Mouse (Mus musculus) heart, embryonic 16.5 days (tissue): Measurements from ENCODE around the gene Mtif3. TPM values are rescaled to one million over a fixed set of nuclear protein-coding genes. Genes with fewer than 3 reads are reported as not detected.

Experiments used
- ATAC-seq: fragments of 200-750 bp; cut with Nextera tagmentation; replicated peaks from 2 replicates; pipeline ENCODE4 v1.8.0; 2017; ENCODE audit warnings: moderate number of reproducible peaks; ENCODE audit not compliant: insufficient read depth, low FRiP score; ENCODE audit errors: extremely low read depth
- H3K27ac ChIP-seq: fragments of 300-500 bp; sonication (generic); 2 replicates; pipeline ENCODE4 v1.5.1; 2014; ENCODE audit warnings: mild to moderate bottlenecking, low read length, control low read depth, moderate library complexity
- H3K27me3 ChIP-seq: fragments of 300-500 bp; sonication (generic); 2 replicates; pipeline ENCODE4 v1.6.1; 2014; ENCODE audit warnings: low read length, mixed read lengths; ENCODE audit not compliant: control insufficient read depth, insufficient read depth
- H3K36me3 ChIP-seq: fragments of 300-500 bp; sonication (generic); 2 replicates; pipeline ENCODE4 v1.6.1; 2014; ENCODE audit not compliant: control insufficient read depth, insufficient read depth
- H3K4me1 ChIP-seq: fragments of 300-500 bp; sonication (generic); 2 replicates; pipeline ENCODE4 v1.6.1; 2014; ENCODE audit warnings: low read length, mixed read lengths; ENCODE audit not compliant: control insufficient read depth, insufficient read depth
- H3K4me2 ChIP-seq: fragments of 300-500 bp; sonication (generic); 2 replicates; pipeline ENCODE4 v1.6.1; 2014; ENCODE audit warnings: low read depth, mild to moderate bottlenecking, control low read depth, low read length
- H3K4me3 ChIP-seq: fragments of 300-500 bp; sonication (generic); 2 replicates; pipeline ENCODE4 v1.5.1; 2014; ENCODE audit warnings: mild to moderate bottlenecking, control low read depth, low read length
- H3K9ac ChIP-seq: fragments of 300-500 bp; sonication (generic); 2 replicates; pipeline ENCODE4 v1.6.1; 2014; ENCODE audit warnings: low read length, control low read depth
- H3K9me3 ChIP-seq: fragments of 300-500 bp; sonication (generic); replicated peaks from 2 replicates; pipeline ENCODE4 v1.6.1; 2016; ENCODE audit warnings: low read length; ENCODE audit not compliant: control insufficient read depth
- WGBS: fragments of 180-500 bp; shearing (Covaris S2); extraction: QIAGEN DNeasy Blood & Tissue Kit; methylation state at CpG from one replicate; pipeline ENCODE4 v1.1.7; 2014; 5-methylcytosine and 5-hydroxymethylcytosine counted together
- polyA plus RNA-seq: library from polyadenylated mRNA; unstranded; fragments of >200 nt; fragmentation: Nextera tagmentation; extraction: Ambion mirVana; gene quantifications from 2 replicates; pipeline ENCODE4 v1.2.1, GENCODE M21; 2015

The Mtif3 gene
- polyA plus RNA-seq, 1 experiment from 2014 or later: 24.9 TPM

DNA sequence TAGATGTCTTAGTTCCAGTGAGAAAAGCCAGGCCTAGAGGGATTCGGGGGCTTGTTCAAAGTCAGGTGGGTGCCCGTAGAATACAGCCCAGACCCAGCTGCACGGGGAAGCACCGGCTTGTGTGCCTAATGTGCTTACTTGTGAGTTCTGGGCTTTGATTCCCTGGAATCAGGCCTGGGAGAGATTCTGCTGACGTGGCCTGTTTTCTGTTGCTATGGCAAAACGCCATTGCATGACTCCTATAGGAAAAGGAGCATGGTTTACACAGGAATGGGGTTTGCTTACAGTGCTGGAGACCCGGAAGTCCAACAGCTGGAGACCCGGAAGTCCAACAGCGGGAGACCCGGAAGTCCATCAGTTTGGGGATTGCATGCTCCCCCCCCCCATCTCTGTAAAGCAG is 24.0 kb upstream of the Mtif3 start:
- H3K9me3 ChIP-seq: no peaks in the 10 kb centered on the region
- H3K36me3 ChIP-seq: no peaks in the 10 kb centered on the region
- no peak overlapping the region for H3K27ac ChIP-seq
- H3K4me3 ChIP-seq: no peak overlapping the region
- 82% methylated on average over 10 of the region's 10 CpGs for WGBS
- no peak overlapping the region for H3K9ac ChIP-seq
- no peak overlapping the region for H3K4me2 ChIP-seq
- H3K27me3 ChIP-seq: peaks cover 25% of the 10 kb centered on the region
- ATAC-seq: no peak
- H3K4me1 ChIP-seq: no peaks in the 10 kb centered on the region

DNA sequence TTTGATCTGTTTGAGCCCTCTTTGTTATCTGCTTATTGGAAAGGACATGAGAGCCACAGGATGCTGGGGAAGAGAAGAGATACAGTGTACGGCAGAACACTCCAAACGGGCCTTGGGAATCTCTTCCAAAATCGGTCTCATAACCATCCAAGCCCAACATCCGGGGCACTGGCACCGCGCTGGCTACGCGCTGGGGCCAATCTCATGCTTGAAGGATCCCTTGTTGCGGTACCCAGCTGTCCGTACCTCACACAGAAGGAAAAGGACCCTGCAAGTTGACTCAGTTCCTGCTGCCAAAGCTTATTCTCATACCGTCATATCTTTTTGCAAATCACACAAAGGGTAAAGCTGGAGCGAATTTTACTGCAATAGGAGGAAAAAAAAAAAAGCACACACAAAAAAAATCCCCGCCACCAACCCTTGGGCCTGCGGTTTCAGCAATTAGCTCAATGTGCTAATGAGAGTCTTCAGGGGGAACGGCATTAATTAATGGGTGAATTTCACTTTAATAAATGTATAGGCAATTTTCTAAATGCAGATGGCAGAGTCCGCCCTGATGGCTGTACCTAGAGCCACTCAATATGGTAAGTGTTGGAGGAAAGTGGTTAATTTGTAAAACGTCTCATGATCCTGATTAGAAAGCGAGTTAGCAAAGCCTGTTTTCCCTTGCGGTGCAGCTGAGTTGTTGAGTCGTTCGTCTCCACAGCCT is 22.3 kb upstream of the Mtif3 start:
- Histone ChIP-seq H3K4me3 (no peak overlapping the region), H3K27ac (no peak overlapping the region), H3K9me3 (no peaks in the 10 kb centered on the region), H3K4me2 (0 out of 2 replicates have a peak overlapping the region, but pooled peaks have one; percentile 23), H3K4me1 (no peaks in the 10 kb centered on the region), H3K27me3 (peaks cover 28% of the 10 kb centered on the region), H3K9ac (no peak overlapping the region), H3K36me3 (no peaks in the 10 kb centered on the region)
- 61% methylated on average over 21 of the region's 21 CpGs for WGBS
- ATAC-seq: no peak

DNA sequence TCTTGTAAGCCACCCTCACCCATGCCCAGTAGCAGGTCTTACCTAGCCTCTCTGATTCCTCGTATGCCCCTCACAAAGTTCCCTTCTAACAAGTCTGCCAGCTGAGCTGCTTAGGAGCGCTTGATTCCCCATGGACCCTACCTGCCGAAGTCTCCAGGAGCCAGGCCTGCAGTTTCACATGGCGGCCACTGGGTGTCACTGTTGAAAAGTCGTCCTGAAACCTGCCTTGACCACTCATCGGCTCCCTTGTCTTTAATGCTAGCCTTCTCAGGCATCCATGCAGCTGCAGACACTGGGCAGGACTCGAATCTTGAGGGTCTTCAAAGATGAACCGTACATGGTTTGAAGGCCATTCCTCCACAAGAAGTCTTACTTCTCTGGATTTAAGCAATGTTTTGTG is 19.6 kb upstream of the Mtif3 start:
- no peaks in the 10 kb centered on the region for H3K4me1 ChIP-seq
- WGBS: 4% methylated on average over 8 of the region's 8 CpGs
- no peaks in the 10 kb centered on the region for H3K36me3 ChIP-seq
- no peak overlapping the region for H3K4me3 ChIP-seq
- H3K27ac ChIP-seq: no peak overlapping the region
- no peak for ATAC-seq
- H3K27me3 ChIP-seq: peaks cover 28% of the 10 kb centered on the region
- no peak overlapping the region for H3K9ac ChIP-seq
- H3K9me3 ChIP-seq: no peaks in the 10 kb centered on the region
- no peak overlapping the region for H3K4me2 ChIP-seq

DNA sequence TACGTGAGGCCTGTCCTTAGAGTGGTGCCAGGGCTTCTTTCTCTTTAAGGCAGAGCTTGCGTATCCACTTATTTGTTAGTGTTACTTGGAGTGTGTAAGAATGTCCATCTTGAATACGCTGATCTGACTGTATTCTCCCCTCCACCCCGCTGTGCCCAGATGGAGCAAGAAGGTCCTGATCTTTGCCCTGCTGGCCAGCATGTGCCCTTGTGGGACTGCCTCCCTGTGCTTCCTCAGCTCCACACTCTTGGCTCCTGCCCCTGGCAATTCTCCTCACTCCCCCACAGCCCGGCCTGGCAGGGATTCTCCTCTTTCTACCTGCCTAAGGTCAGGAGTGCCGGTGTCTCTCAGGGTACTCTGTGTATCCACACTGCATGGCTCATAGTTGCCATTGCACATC is 17.8 kb upstream of the Mtif3 start:
- ATAC-seq: no peak
- WGBS: 78% methylated on average over 6 of the region's 6 CpGs
- Histone ChIP-seq H3K27ac (no peak overlapping the region), H3K9me3 (no peaks in the 10 kb centered on the region), H3K4me3 (no peak overlapping the region), H3K4me1 (no peaks in the 10 kb centered on the region), H3K4me2 (no peak overlapping the region), H3K36me3 (no peaks in the 10 kb centered on the region), H3K9ac (no peak overlapping the region), H3K27me3 (peaks cover 28% of the 10 kb centered on the region)

DNA sequence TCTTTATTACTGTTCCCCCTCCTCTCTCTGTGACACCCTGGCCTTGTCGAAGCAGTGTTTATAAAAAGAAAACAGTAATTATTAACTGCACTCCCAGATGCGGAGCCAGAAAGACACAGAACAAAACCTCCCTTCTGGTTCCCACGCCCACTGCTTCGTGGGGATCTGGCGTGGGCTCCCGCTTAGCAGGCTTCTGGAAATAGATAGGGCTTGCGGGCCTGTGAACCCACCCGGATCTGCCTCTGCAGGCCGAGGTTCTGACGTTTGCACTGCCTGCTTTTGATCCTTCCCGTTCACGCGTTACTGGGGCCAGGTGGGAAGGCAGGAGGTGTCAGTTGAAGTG is 11.2 kb upstream of the Mtif3 start:
- no peak for ATAC-seq
- Histone ChIP-seq H3K4me2 (no peak overlapping the region), H3K9ac (no peak overlapping the region), H3K4me3 (no peak overlapping the region), H3K9me3 (no peaks in the 10 kb centered on the region), H3K4me1 (no peaks in the 10 kb centered on the region; the same call in 1 of the 2 replicates), H3K27ac (no peak overlapping the region), H3K27me3 (0 out of 2 replicates have a peak, but pooled peaks cover 3% of the 10 kb centered on the region), H3K36me3 (no peaks in the 10 kb centered on the region)
- WGBS: 42% methylated on average over 13 of the region's 13 CpGs

DNA sequence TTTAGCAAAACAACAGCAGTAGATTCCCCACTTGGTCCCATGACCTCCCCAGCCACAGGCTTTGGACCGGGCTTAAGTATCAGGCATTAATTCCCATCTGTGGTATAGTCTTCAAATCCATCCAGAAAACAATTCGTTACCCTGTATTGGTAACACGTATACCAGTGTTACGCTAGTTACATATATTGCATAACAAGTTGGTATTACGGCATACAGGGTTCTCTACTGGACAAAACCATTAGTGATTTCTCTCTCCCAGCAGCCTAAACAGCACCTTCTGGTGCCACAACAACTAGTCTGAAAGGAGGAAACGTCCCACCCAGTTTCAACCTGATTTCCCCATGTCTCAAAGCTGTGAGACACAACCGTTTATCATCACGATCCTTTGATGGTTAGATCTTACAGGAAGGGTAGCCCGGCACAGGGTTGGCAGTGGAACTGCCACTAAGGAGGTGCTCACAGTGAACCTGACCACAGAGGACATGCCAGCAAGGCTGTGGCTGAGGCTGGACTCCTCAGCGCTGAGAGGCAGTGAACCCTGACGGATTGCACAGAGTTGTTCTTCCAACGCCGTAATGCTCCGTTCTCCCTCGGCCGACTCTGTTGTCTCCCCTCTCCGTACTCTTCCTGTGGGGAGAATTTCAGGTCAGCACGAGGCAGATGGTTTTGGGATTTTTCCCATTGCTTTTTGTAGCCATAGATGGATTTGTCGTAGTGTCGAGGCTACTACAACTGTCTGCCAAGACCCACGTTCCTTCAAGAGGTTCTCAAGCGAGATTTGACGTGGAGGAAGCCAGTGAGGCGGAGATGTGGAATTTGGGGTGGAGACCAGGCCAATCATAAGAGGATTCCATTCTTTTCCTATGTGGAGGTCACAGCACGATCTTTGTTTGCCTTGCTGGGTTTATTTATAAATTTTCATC is 10.5 kb upstream of the Mtif3 start:
- Histone ChIP-seq H3K36me3 (no peaks in the 10 kb centered on the region), H3K4me1 (no peaks in the 10 kb centered on the region; the same call in 1 of the 2 replicates), H3K9ac (no peak overlapping the region), H3K27ac (no peak overlapping the region), H3K4me3 (no peak overlapping the region), H3K9me3 (no peaks in the 10 kb centered on the region), H3K4me2 (no peak overlapping the region), H3K27me3 (0 out of 2 replicates have a peak, but pooled peaks cover 3% of the 10 kb centered on the region)
- WGBS: 68% methylated on average over 25 of the region's 25 CpGs
- no peak for ATAC-seq

DNA sequence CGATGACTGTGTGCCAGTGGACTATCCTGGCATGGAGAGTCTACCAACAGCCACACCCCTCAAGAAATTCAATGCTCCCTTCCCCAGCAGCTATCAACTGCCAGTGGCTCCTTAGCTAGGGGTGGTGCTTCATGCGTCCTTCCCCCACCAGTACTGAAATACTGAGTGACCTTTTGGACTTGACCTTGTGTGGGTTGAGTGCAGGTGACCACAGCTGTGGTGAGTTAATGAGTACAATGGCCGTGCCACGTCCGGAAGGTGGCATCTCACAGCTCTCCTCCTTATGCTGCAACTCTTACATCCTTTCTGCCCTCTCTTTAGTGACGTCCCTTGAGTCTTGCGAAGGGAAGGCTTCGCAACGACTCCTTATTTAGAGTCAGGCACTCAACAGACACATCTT is 9.8 kb upstream of the Mtif3 start:
- H3K27me3 ChIP-seq: 0 out of 2 replicates have a peak, but pooled peaks cover 3% of the 10 kb centered on the region
- H3K27ac ChIP-seq: no peak overlapping the region
- no peaks in the 10 kb centered on the region for H3K36me3 ChIP-seq
- no peak for ATAC-seq
- H3K4me2 ChIP-seq: no peak overlapping the region
- H3K4me1 ChIP-seq: no peaks in the 10 kb centered on the region; the same call in 1 of the 2 replicates
- 85% methylated on average over 9 of the region's 9 CpGs for WGBS
- H3K9me3 ChIP-seq: no peaks in the 10 kb centered on the region
- no peak overlapping the region for H3K4me3 ChIP-seq
- no peak overlapping the region for H3K9ac ChIP-seq

DNA sequence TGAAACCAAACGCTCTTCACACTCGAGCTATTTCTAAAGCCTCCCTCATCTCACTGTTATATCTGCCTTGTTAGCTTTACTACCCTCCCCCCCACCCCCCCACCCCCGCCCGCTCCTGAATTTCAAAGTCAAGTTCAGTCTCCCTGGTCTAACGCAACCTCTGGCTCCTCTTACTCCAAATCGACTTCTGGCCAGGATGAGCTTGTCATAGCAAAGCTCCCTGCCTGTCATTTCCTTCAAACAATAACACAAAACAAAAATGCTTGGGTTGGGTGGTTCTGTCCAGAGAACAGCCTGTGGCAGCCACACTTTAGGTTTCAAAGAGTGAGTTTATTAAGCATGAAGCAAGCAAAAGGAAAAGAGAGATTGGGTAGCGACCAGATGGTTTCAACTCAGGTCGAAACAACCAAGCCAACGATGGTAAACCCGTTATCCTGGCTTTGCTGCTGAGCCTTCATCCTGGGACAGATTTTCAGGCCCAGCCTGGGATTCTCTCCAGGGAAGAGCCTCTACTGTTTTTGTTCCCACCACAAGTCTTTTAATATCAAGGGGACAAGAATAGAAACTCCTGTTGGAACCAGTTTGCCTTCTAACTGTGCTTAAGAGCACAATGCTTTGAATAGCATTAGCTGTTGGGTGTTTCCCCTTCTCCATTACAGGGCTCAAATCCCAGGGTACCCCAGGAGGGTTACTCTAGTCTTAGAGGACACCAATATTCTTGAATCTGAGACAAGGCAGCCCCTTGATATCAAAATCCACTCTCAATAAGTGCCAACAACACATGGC is 8.4 kb upstream of the Mtif3 start:
- Histone ChIP-seq H3K4me2 (no peak overlapping the region), H3K9ac (no peak overlapping the region), H3K27ac (no peak overlapping the region), H3K4me3 (no peak overlapping the region), H3K4me1 (no peaks in the 10 kb centered on the region; the same call in 1 of the 2 replicates), H3K9me3 (no peaks in the 10 kb centered on the region), H3K27me3 (0 out of 2 replicates have a peak, but pooled peaks cover 3% of the 10 kb centered on the region), H3K36me3 (no peaks in the 10 kb centered on the region)
- no peak for ATAC-seq
- 66% methylated on average over 10 of the region's 10 CpGs for WGBS
